Mouse (Mus musculus) testis, postnatal 14 days (tissue): ENCODE data around the gene Eif2ak3.

Experiments used
- DNase-seq: peaks from one replicate; pipeline ENCODE4 v3.0.0; 2021; ENCODE audit warnings: low spot score

Gene Eif2ak3

DNA sequence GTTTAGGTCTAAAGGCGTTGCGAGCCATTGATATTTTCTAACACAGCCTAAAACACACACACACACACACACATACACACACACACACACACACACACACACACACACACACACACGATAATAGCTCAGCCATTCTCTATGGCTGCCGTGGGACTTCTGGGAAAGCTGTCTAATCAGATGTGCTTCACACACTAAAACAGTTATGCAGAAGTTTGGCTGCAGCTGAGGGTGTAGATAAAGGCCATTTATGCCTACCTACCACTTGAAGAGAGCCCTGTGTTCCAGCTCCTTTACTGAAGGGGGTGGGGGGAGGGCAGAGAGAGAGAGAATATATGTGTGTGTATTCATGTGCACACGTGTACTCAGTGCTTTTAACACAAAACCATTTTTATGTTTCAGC, 59.4 kb downstream of the Eif2ak3 start:
- DNase-seq = no peak

DNA sequence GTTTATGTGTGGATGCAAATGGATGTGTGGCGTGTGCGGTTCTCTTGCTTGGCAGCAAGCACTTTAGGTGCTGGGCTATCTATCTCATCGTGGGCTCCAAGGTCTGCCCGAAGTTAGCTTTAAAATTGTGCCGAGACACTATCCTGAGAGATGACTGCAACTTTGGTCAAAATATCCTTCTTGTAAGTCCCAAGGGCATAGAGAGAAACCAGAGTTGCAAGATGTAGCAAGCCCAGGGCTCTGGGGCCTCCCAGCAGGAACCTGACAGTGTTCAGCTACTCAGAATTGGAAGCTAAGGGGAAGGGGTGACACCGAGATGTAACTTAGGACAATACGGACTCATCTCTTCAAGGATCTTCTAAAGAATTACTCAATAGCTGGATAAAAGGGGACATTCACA, 65.3 kb downstream of the Eif2ak3 start:
- no peak for DNase-seq

DNA sequence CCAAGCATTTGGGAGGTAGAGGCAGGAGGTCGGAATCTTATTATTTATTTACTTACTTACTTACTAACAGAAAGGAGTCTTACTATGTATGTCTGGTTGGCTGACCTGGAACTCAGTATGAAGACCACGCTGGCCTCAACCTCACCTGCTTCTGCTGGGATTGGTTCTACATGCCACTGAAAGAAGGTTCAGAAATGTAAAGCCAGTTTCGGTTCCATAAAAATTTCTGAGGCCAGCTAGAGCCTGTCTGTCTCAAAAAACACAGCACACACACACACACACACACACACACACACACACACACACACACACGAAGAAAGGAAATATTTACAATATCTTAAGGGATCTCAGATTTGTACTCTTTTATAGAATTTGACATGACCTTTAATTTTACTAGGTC, 66.0 kb downstream of the Eif2ak3 start:
- no peak for DNase-seq

DNA sequence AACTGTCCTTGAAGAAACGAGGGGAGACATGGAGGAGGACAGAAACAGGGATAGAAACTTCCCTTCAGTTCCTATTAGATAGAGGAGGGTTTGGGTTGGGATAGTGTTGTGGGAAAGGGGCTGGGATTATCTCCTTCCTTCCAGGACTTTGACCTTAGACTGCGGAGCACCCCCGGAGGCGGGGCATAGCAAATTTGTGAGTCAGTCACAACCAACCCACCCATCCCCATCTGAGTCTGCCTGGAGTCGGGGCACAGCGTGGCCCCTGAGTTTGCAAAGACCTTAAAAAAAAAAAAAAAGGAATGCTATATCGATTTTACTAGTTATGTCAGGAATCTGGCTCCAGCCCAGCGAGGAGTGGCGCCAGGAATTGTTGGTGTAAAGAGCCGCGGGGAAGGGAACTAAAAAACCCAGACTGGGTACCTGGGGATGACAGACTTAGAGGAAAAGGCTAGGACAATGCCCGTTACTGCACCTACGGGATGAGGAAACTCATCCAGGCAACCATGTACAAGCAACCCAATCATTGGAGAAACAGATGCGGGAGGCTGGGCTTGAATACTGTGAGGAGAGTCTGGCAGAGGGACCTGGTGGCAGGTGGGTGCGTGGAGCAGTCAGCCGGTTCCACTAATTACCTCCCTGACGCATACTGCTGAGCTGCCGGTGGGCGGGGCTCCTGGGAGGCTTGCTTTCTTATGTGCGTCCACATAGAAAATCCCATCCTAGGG, 67.5 kb downstream of the Eif2ak3 start:
- DNase-seq = no peak

DNA sequence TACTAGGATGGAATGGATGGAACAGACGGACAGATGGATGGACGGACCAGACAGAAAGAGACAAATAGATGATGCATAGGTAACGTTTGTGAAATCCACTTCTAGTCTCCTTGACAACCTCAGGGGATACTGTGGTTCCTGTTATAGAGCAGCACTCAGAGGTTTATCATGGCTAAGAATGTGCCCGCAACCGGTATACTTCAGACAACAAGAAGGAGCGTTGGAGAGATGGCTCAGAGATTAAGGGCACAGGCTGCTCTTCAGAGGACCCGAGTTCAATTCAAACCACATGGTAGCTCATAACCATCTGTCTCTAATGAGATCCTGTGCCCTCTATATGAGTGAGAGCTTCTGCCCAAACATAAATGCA, 68.1 kb downstream of the Eif2ak3 start:
- no peak for DNase-seq

DNA sequence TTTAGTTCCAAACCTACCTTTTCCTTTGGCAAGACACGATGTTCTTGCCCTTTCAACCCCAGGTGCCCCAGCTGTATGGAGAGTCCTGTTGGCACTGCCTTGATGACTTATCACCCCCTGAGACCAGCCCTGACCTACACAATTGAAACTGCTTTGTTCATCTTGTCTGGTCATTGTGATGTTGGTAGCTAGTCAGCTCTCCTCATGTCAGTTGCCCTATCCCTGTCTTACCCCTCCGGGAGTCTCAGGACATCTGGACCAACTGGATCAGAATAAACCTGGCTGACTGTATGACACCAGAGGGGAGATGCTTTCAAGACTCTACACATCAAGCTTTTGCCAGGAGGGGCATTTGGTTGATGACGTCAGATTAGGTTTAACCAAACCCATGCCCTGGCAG, 74.5 kb downstream of the Eif2ak3 start, which contains the start of gene Tex37:
TSS of gene Tex37 (minus strand) at position 101 of the 400 bp plus-strand sequence.
- DNase-seq = no peak

DNA sequence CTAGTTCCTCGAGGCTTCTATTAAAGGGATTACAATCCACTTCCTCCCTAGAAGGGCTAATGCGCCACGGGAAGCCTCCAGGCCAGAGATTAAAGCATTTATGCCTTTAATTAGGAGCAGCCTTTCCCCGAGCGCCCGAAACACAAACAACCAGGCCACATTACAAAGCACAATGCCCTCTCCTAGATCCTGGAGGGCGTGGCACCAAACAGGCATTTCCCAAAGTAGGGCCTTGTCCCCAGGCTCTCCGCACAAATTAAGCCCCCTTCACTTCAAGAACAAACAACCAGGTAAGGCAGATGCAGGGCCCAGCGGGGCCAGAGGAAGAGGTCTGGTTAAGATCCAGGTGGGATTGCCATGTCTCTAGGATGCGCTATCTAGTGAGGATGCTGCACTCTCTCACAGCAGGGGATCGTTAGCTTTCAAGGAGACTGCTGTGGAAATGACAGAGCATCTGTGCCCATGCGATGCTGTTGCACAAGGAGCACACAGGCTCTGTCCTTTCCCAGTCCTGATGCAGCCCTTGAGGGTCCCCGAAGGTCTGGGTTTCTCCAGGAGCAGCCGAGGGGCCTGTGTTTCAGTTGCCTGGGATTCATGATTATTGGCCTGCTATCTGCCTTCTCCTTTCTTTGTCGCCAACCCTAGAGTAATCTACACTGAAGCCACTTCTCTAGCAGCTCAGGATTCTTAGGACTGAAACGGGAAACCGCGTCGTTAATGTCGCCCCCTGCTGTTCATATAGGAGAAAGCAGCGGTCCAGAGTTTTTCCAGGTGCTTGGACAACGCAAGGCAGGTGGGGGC, 77.2 kb downstream of the Eif2ak3 start:
- DNase-seq = peak; percentile 14

DNA sequence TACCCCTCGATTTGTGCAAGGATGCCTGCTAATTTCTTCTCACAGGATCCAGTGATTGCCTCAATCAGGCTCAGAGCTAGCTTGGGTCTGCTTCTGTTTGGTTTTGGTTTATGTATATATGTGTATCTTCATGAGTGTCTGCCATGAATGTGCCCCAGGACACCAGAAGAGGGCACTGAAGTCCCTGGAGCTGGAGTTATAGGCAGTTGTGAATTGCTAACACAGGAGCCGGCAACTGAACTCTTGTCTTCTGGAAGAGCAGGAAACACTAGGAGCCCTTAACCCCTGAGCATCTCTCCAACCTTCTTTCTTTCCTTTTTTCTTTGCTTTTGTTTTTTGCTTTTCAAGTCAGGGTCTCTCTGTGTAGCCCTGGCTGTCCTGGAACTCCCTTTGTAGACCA, 87.5 kb downstream of the Eif2ak3 start:
- no peak for DNase-seq

DNA sequence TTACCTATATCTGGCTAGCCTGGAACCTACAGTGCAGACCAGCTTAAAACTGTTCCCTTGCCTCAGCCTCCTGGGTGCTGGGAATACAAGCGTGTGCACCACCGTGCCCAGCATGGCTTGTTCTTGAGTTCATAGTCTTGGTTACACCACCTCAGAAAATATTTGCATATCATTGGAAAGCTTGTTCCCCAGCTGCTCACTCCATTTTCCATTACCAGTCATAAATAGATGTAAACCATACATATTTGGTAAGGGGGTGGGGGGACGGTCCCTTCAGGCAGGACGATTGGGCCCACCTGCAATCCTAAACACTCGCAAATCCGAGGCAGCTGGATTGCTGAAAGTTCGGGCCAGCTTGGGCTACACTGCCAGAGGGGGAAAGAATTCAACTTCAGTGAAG, 109.0 kb downstream of the Eif2ak3 start:
- no peak for DNase-seq

DNA sequence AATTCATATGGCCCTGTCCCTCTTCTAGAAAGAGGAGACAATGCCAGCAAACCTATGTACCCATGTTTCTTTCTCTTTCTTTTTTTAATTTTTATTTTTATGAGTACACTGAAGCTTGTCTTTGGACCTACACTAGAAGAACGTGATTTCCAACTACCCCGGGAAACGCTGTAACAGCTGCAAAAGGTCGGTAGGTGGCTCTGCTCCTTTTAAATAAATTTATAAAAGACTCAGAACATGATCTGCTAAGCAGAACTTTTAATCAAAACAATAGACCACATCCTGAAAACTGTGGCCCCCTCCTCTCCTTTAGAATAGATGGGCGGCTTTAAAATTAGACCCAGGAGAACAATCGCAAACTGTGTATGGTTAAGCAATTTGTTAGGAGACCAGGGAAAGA, 109.7 kb downstream of the Eif2ak3 start:
- DNase-seq = no peak
